Mouse (Mus musculus) limb, embryonic 12.5 days (tissue): ENCODE results near the gene Pard3. TPM values are rescaled to one million over a fixed set of nuclear protein-coding genes. Genes with fewer than 3 reads are reported as not detected.

Experiments used
- ATAC-seq: fragments of 200-750 bp; cut with Nextera tagmentation; 2 replicates; pipeline ENCODE4 v1.8.0; 2017; ENCODE audit warnings: low read depth, moderate TSS enrichment; ENCODE audit not compliant: insufficient number of reproducible peaks, insufficient read depth, low FRiP score, low TSS enrichment
- H3K27ac ChIP-seq: fragments of 300-500 bp; sonication (generic); 2 replicates; pipeline ENCODE4 v1.5.1; 2016; ENCODE audit warnings: mild to moderate bottlenecking, moderate library complexity
- H3K27me3 ChIP-seq: fragments of 300-500 bp; sonication (generic); 2 replicates; pipeline ENCODE4 v1.6.1; 2016; ENCODE audit warnings: mild to moderate bottlenecking, moderate library complexity
- H3K36me3 ChIP-seq: fragments of 300-500 bp; sonication (generic); 2 replicates; pipeline ENCODE4 v1.6.1; 2016; ENCODE audit warnings: mild to moderate bottlenecking, moderate library complexity
- H3K4me1 ChIP-seq: fragments of 300-500 bp; sonication (generic); replicated peaks from 2 replicates; pipeline ENCODE4 v1.6.1; 2016
- H3K4me2 ChIP-seq: fragments of 300-500 bp; sonication (generic); 2 replicates; pipeline ENCODE4 v1.6.1; 2016; ENCODE audit warnings: mild to moderate bottlenecking, moderate library complexity
- H3K4me3 ChIP-seq: fragments of 300-500 bp; sonication (generic); replicated peaks from 2 replicates; pipeline ENCODE4 v1.5.1; 2016; ENCODE audit warnings: mild to moderate bottlenecking
- H3K9ac ChIP-seq: fragments of 300-500 bp; sonication (generic); replicated peaks from 2 replicates; pipeline ENCODE4 v1.6.1; 2016; ENCODE audit warnings: mild to moderate bottlenecking, moderate library complexity
- H3K9me3 ChIP-seq: fragments of 300-500 bp; sonication (generic); 2 replicates; pipeline ENCODE4 v1.6.1; 2016; ENCODE audit warnings: mild to moderate bottlenecking, moderate library complexity
- WGBS: fragments of 180-500 bp; shearing (Covaris S2); methylation state at CpG from one replicate; pipeline ENCODE4 v1.1.7; 2016; 5-methylcytosine and 5-hydroxymethylcytosine counted together
- polyA plus RNA-seq: library from polyadenylated mRNA; unstranded; fragments of >200 nt; fragmentation: Nextera tagmentation; extraction: Ambion mirVana; gene quantifications from 2 replicates; pipeline ENCODE4 v1.2.1, GENCODE M21; 2016

Gene Pard3
- polyA plus RNA-seq, 1 experiment from 2014 or later = 50.6 TPM

GRCm38 (mm10) chr8:127464300-127464699 lies 400.6 kb downstream of the Pard3 start:
- no peak overlapping the region for H3K9ac ChIP-seq
- H3K27ac ChIP-seq = no peak overlapping the region
- no peak overlapping the region for H3K4me3 ChIP-seq
- 91% methylated on average over 1 of the region's 1 CpGs for WGBS
- H3K4me2 ChIP-seq = no peak overlapping the region
- no peaks in the 10 kb centered on the region for H3K9me3 ChIP-seq
- H3K27me3 ChIP-seq = no peaks in the 10 kb centered on the region
- H3K36me3 ChIP-seq = peaks cover 20% of the 10 kb centered on the region
- H3K4me1 ChIP-seq = no peaks in the 10 kb centered on the region
- ATAC-seq = no peak

GRCm38 (mm10) chr8:127472204-127472603 lies 408.5 kb downstream of the Pard3 start:
- no peaks in the 10 kb centered on the region for H3K4me1 ChIP-seq
- peaks cover 21% of the 10 kb centered on the region for H3K36me3 ChIP-seq
- H3K4me3 ChIP-seq = no peak overlapping the region
- WGBS = 49% methylated on average over 2 of the region's 2 CpGs
- H3K9me3 ChIP-seq = no peaks in the 10 kb centered on the region
- H3K9ac ChIP-seq = no peak overlapping the region
- H3K27ac ChIP-seq = no peak overlapping the region
- ATAC-seq = no peak
- no peaks in the 10 kb centered on the region for H3K27me3 ChIP-seq
- H3K4me2 ChIP-seq = no peak overlapping the region

GRCm38 (mm10) chr8:127480003-127480402 lies 416.3 kb downstream of the Pard3 start:
- Histone ChIP-seq H3K27ac (no peak overlapping the region), H3K4me3 (no peak overlapping the region)
- ATAC-seq = no peak

GRCm38 (mm10) chr8:127485618-127486017 lies 421.9 kb downstream of the Pard3 start:
- Histone ChIP-seq H3K4me2 (no peak overlapping the region), H3K9ac (no peak overlapping the region), H3K4me3 (no peak overlapping the region), H3K9me3 (no peaks in the 10 kb centered on the region), H3K27ac (no peak overlapping the region), H3K27me3 (no peaks in the 10 kb centered on the region), H3K4me1 (0 out of 2 replicates have a peak, but pooled peaks cover 2% of the 10 kb centered on the region), H3K36me3 (no peaks in the 10 kb centered on the region)
- 80% methylated on average over 5 of the region's 5 CpGs for WGBS
- ATAC-seq = no peak

More at GRCm38 (mm10) chr8:127480003-127480402, 416.3 kb downstream of the Pard3 start:
- peaks cover 13% of the 10 kb centered on the region; the same call in 1 of the 2 replicates for H3K36me3 ChIP-seq
- no peak overlapping the region for H3K4me2 ChIP-seq
- no peak overlapping the region for H3K9ac ChIP-seq
- H3K9me3 ChIP-seq = no peaks in the 10 kb centered on the region
- no peaks in the 10 kb centered on the region for H3K27me3 ChIP-seq
- 87% methylated on average over 2 of the region's 2 CpGs for WGBS
- H3K4me1 ChIP-seq = 0 out of 2 replicates have a peak, but pooled peaks cover 2% of the 10 kb centered on the region

GRCm38 (mm10) chr8:127491963-127492362 lies 428.3 kb downstream of the Pard3 start:
- 53% methylated on average over 6 of the region's 6 CpGs for WGBS
- H3K36me3 ChIP-seq = no peaks in the 10 kb centered on the region
- no peak overlapping the region for H3K27ac ChIP-seq

DNA sequence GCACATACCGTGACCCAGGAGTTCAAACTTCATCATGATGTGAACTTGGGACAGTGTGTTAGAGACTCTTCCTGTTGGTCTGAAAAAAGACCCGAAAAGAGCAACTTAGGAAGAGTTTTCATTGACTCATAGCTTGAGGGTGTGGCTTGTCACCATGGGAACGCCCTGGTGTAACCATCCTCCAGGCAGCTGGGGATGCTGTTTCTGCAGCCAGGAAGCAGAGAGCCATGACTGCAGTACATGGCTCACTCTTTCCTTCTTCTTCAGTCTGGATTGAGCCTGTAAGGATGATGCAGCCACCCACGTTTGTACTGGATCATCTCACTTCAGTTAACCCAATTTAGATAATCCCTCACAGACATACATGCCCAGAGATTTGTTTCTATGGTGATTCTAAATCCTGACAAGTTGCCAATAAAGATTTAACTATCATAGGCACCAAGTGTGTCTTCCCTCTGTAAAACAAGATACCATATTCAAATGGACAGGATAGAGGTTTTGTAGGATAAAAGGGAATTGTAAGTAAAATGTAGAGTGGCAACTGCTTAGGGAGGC lies 431.6 kb downstream of the Pard3 start:
- no peaks in the 10 kb centered on the region for H3K9me3 ChIP-seq
- H3K36me3 ChIP-seq = no peaks in the 10 kb centered on the region
- ATAC-seq = no peak
- 67% methylated on average over 4 of the region's 4 CpGs for WGBS
- no peaks in the 10 kb centered on the region for H3K27me3 ChIP-seq
- no peak overlapping the region for H3K27ac ChIP-seq
- H3K4me3 ChIP-seq = no peak overlapping the region
- no peak overlapping the region for H3K4me2 ChIP-seq
- no peak overlapping the region for H3K9ac ChIP-seq
- peaks cover 10% of the 10 kb centered on the region; the same call in 1 of the 2 replicates for H3K4me1 ChIP-seq

More at GRCm38 (mm10) chr8:127491963-127492362, 428.3 kb downstream of the Pard3 start:
- no peak for ATAC-seq
- peaks cover 10% of the 10 kb centered on the region; the same call in 1 of the 2 replicates for H3K4me1 ChIP-seq
- H3K4me3 ChIP-seq = no peak overlapping the region
- H3K9me3 ChIP-seq = no peaks in the 10 kb centered on the region
- no peak overlapping the region for H3K9ac ChIP-seq
- no peaks in the 10 kb centered on the region for H3K27me3 ChIP-seq
- H3K4me2 ChIP-seq = no peak overlapping the region

GRCm38 (mm10) chr8:127498997-127499719 lies 435.5 kb downstream of the Pard3 start:
- no peak for ATAC-seq
- 71% methylated on average over 13 of the region's 13 CpGs for WGBS
- H3K4me3 ChIP-seq = no peak overlapping the region

GRCm38 (mm10) chr8:127499720-127500114 lies 436.0 kb downstream of the Pard3 start:
- Histone ChIP-seq H3K9me3 (no peaks in the 10 kb centered on the region), H3K9ac (no peak overlapping the region), H3K4me2 (no peak overlapping the region), H3K36me3 (no peaks in the 10 kb centered on the region), H3K27me3 (no peaks in the 10 kb centered on the region), H3K27ac (no peak overlapping the region), H3K4me1 (no peaks in the 10 kb centered on the region), H3K4me3 (no peak overlapping the region)
- no peak for ATAC-seq
- WGBS = 82% methylated on average over 13 of the region's 13 CpGs

More at GRCm38 (mm10) chr8:127498997-127499719, 435.5 kb downstream of the Pard3 start:
- no peak overlapping the region for H3K9ac ChIP-seq
- no peaks in the 10 kb centered on the region for H3K9me3 ChIP-seq
- H3K4me1 ChIP-seq = no peaks in the 10 kb centered on the region
- H3K27ac ChIP-seq = no peak overlapping the region
- H3K36me3 ChIP-seq = no peaks in the 10 kb centered on the region
- no peak overlapping the region for H3K4me2 ChIP-seq
- no peaks in the 10 kb centered on the region for H3K27me3 ChIP-seq

DNA sequence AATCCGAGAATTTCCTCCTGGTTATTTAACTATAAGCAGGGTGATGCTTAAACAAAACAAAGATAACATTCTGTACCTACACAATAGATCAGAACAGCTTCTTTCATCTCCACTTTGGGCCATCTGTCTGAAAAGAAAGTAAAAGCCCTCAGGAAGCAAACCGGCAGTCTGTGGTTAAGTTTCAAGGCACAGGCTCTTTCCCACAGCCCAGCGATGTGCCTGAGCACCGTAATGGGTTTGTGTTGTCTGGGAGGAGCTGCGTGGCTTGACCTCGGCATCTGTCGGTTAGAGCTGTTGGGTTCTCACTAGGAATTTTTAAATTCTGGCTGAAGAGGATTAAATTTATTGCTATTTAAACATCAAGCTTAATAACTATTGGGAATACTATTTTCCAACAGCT lies 436.5 kb downstream of the Pard3 start:
- Histone ChIP-seq H3K36me3 (no peaks in the 10 kb centered on the region), H3K4me1 (no peaks in the 10 kb centered on the region), H3K27ac (no peak overlapping the region), H3K4me2 (no peak overlapping the region), H3K27me3 (no peaks in the 10 kb centered on the region), H3K9ac (no peak overlapping the region), H3K4me3 (no peak overlapping the region), H3K9me3 (no peaks in the 10 kb centered on the region)
- 40% methylated on average over 7 of the region's 7 CpGs for WGBS
- ATAC-seq = no peak

DNA sequence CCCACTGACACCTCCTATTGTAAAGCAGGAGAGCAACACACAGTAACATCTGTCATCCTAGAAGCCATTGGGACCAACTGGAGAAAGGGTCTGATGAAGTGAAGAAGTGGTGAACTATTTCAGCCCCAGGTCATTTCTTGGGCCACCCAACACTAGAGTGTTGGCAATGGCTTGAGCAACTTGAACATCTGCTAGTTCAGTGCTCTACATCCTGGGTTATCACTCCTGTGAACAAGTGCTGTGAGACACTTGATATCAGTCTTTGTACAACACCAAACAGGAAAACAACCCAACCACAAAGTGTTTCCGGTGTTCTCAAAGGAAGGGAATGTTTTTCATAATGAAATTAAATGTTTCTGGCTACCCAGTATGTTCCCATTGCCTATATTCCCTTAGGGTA lies 438.1 kb downstream of the Pard3 start:
- WGBS = 83% methylated on average over 1 of the region's 1 CpGs
- H3K36me3 ChIP-seq = no peaks in the 10 kb centered on the region

DNA sequence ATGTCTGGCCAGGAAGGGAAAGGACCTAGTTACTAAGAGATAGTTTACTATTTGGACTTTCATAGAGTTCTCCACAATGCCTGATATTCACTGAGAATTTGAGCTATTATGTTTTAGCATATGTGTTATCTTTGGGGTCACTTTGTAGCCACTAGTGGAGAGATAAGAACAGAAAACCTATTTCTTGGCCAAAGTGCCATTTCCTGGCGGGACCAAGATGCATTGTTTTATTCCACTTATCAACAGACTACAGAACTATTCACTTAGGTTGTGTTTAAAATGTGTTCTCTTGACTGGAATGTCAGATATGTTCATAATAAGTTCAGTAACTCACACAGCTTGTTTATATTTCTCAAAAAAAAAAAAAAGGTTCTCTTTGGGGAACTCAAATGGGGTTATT lies 441.6 kb downstream of the Pard3 start:
- Histone ChIP-seq H3K27me3 (no peaks in the 10 kb centered on the region), H3K4me1 (no peaks in the 10 kb centered on the region), H3K36me3 (no peaks in the 10 kb centered on the region), H3K9me3 (no peaks in the 10 kb centered on the region), H3K4me3 (no peak overlapping the region), H3K27ac (no peak overlapping the region), H3K4me2 (no peak overlapping the region), H3K9ac (no peak overlapping the region)
- no peak for ATAC-seq
- WGBS = 88% methylated on average over 1 of the region's 1 CpGs

More for the DNA sequence above, 438.1 kb downstream of the Pard3 start:
- no peaks in the 10 kb centered on the region for H3K9me3 ChIP-seq
- no peak overlapping the region for H3K4me2 ChIP-seq
- no peak overlapping the region for H3K9ac ChIP-seq
- H3K27me3 ChIP-seq = no peaks in the 10 kb centered on the region
- no peak overlapping the region for H3K4me3 ChIP-seq
- no peak for ATAC-seq
- H3K27ac ChIP-seq = no peak overlapping the region
- H3K4me1 ChIP-seq = no peaks in the 10 kb centered on the region
